Mouse (Mus musculus) c-Kit-negative CD71-positive TER-119-positive erythroid progenitor cells, embryonic 14.5 days (primary cell): ENCODE data around the gene Srr.

ENCODE experiments used
- DNase-seq: peaks from one replicate; pipeline ENCODE4 v3.0.0-alpha.2; 2013; ENCODE audit warnings: low read depth, low spot score

The Srr gene

GRCm38 (mm10) chr11:74863471-74863870 lies 62.3 kb downstream of the Srr start:
- DNase-seq = no peak

GRCm38 (mm10) chr11:74862129-74862528 lies 63.6 kb downstream of the Srr start:
- DNase-seq = no peak

- no peak for DNase-seq
Observed at GRCm38 (mm10) chr11:74857756-74858155, 68.0 kb downstream of the Srr start.
